Mouse (Mus musculus) liver, embryonic 11.5 days (tissue): ENCODE results near the gene Cabp7. TPM values are rescaled to one million over a fixed set of nuclear protein-coding genes. Genes with fewer than 3 reads are reported as not detected.
A peak's percentile ranks its signal among the peaks of the same experiment; 100 is the strongest.
"Not testable (repeated sequence)": the region's sequence is repeated elsewhere in the genome, so short reads cannot be mapped to it uniquely, and the experiment has no call there.

Source experiments
- ATAC-seq: fragments of 200-750 bp; cut with Nextera tagmentation; replicated peaks from 2 replicates; pipeline ENCODE4 v1.8.0; 2017; ENCODE audit warnings: moderate number of reproducible peaks, mild to moderate bottlenecking, moderate TSS enrichment, moderate library complexity; ENCODE audit not compliant: low FRiP score
- DNase-seq: peaks from one replicate; pipeline ENCODE4 v3.0.0-alpha.2; 2017; ENCODE audit warnings: low spot score
- H3K27ac ChIP-seq: fragments of 300-500 bp; sonication (generic); 2 replicates; pipeline ENCODE4 v1.5.1; 2014; ENCODE audit warnings: mild to moderate bottlenecking, low read depth, low read length, control low read depth
- H3K27me3 ChIP-seq: fragments of 300-500 bp; sonication (generic); replicated peaks from 2 replicates; pipeline ENCODE4 v1.6.1; 2014; ENCODE audit warnings: low read length, mixed read lengths; ENCODE audit not compliant: control insufficient read depth, insufficient read depth
- H3K36me3 ChIP-seq: fragments of 300-500 bp; sonication (generic); 2 replicates; pipeline ENCODE4 v1.6.1; 2014; ENCODE audit warnings: mild to moderate bottlenecking, low read length, moderate library complexity, mixed read lengths; ENCODE audit not compliant: control insufficient read depth, insufficient read depth
- H3K4me1 ChIP-seq: fragments of 300-500 bp; sonication (generic); replicated peaks from 2 replicates; pipeline ENCODE4 v1.6.1; 2014; ENCODE audit warnings: low read length, mixed read lengths; ENCODE audit not compliant: control insufficient read depth, insufficient read depth
- H3K4me2 ChIP-seq: fragments of 300-500 bp; sonication (generic); 2 replicates; pipeline ENCODE4 v1.6.1; 2014; ENCODE audit warnings: mild to moderate bottlenecking, control low read depth, moderate library complexity
- H3K4me3 ChIP-seq: fragments of 300-500 bp; sonication (generic); 2 replicates; pipeline ENCODE4 v1.5.1; 2014; ENCODE audit warnings: low read depth, low read length, control low read depth
- H3K9ac ChIP-seq: fragments of 300-500 bp; sonication (generic); 2 replicates; pipeline ENCODE4 v1.6.1; 2014; ENCODE audit warnings: low read depth, low read length, control low read depth
- H3K9me3 ChIP-seq: fragments of 300-500 bp; sonication (generic); 2 replicates; pipeline ENCODE4 v1.6.1; 2016; ENCODE audit warnings: low read length, inconsistent platforms, mixed read lengths; ENCODE audit not compliant: control insufficient read depth
- WGBS: fragments of 180-500 bp; shearing (Covaris S2); extraction: QIAGEN DNeasy Blood & Tissue Kit; methylation state at CpG from one replicate; pipeline ENCODE4 v1.1.7; 2014; 5-methylcytosine and 5-hydroxymethylcytosine counted together
- polyA plus RNA-seq: library from polyadenylated mRNA; unstranded; fragments of >200 nt; fragmentation: Nextera tagmentation; extraction: Ambion mirVana; gene quantifications from 2 replicates; pipeline ENCODE4 v1.2.1, GENCODE M21; 2014

Gene Cabp7
- polyA plus RNA-seq, 1 experiment from 2014 or later: 0.33 TPM

DNA sequence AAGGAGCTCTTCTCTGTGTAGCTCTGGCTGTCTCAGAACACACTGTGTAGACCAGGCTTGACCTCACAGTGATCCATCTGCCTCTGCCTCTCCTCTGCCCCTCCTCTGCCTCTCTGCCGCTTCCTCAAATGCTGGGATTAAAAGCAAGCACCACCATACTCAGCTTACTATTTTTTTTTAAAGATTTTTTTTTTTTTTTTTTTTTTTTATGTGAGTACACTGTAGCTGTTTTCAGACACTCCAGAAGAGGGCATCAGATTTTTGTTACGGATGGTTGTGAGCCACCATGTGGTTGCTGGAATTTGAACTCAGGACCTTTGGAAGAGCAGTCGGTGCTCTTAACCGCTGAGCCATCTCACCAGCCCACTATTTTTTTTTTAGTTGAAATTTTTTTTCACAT is 36.4 kb downstream of the Cabp7 start:
- not testable (repeated sequence) for H3K4me3 ChIP-seq, H3K4me2 ChIP-seq, H3K36me3 ChIP-seq, H3K27me3 ChIP-seq, H3K9ac ChIP-seq, H3K27ac ChIP-seq, DNase-seq, ATAC-seq, H3K9me3 ChIP-seq
- WGBS: 91% methylated on average over 4 of the region's 4 CpGs
- peaks cover 10% of the 10 kb centered on the region for H3K4me1 ChIP-seq

DNA sequence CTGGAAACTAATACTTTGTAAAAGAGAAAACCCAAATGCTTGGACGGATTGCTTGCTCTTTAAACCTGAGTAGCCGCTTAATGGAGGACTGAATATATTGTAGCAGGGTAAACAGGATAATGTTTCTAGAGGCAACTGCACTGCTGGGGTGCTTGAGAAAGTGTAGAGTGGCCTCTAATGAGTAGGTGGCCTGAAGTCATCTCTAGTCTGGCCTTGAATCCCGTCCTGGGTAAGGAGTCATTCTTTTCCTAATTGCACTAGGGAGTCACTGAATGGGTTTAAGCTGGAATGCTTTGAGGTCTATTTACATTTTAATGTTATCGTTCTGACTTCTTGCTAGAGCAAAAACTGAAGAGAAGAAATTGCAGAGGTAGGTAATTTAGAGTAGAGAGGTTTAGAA is 41.4 kb downstream of the Cabp7 start:
- no peaks in the 10 kb centered on the region for H3K27me3 ChIP-seq
- no peak for ATAC-seq
- H3K9ac ChIP-seq: peak overlapping the region; percentile 81
- peak overlapping the region; percentile 48; the same call in 1 of the 2 replicates for H3K27ac ChIP-seq
- H3K36me3 ChIP-seq: peaks cover 16% of the 10 kb centered on the region
- WGBS: 10% methylated on average over 4 of the region's 4 CpGs
- H3K4me3 ChIP-seq: peak overlapping the region; percentile 92
- no peaks in the 10 kb centered on the region for H3K9me3 ChIP-seq
- H3K4me2 ChIP-seq: peak overlapping the region; percentile 89
- no peak for DNase-seq
- H3K4me1 ChIP-seq: peaks cover 16% of the 10 kb centered on the region

DNA sequence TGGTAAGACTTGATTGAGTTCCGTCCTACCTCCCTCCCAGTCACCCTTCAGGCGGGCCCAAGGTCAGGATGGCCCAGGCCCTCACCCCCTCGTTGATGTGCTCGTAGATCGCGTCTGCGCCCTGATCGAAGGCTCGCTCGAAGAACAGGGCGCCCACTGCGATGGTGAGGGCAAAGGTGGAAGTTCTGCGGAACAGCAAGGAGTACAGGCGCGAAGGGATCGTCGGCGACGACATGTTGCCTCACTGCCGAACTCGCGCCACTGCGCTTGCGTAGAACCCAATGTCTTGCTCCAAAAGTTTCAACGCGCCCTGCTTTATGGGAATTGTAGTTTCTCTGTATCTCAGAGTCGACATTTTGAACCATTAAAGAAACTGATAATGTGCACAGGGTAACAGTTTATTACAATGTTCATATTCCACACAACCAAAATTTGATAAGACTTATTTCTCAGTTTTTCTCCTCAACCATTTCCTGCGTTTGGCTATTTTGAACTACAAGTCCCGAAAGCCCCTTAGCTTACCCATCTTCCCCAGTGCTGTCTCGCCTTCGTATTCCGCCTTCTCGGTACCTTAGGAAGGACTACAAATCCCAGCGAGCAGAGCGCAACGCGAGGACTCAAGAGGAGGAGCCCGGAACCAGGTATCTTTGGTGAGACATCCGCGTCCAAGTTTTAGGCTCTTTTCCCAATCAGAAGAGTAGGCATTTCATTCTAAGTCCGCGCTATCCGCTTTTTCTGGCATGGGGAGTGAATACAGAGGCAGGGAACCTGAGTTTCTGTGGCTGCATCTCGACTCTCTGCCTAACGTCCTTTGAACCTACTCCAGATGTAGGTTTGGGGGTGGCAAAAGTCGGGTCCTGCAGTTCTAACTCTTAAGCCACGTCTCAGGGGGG is 42.3 kb downstream of the Cabp7 start, which contains the start of the genes Uqcr10 and Zmat5:
TSS of gene Uqcr10 (minus strand) at position 271 of the 893 bp plus-strand sequence.
TSS of gene Zmat5 (plus strand) at position 607 of the 893 bp plus-strand sequence.
- under 1% methylated on average over 47 of the region's 47 CpGs for WGBS
- H3K4me3 ChIP-seq: peak within 1 kb of the TSS; percentile 92
- H3K27ac ChIP-seq: peak within 1 kb of the TSS; percentile 68
- no peaks in the 10 kb centered on the region for H3K27me3 ChIP-seq
- H3K9ac ChIP-seq: peak within 1 kb of the TSS; percentile 89
- peak within 1 kb of the TSS; percentile 89 for H3K4me2 ChIP-seq
- H3K9me3 ChIP-seq: no peaks in the 10 kb centered on the region
- H3K36me3 ChIP-seq: peaks cover 16% of the 10 kb centered on the region
- peaks cover 16% of the 10 kb centered on the region for H3K4me1 ChIP-seq
- DNase-seq (peak; percentile 85), ATAC-seq (peak; percentile 98)

DNA sequence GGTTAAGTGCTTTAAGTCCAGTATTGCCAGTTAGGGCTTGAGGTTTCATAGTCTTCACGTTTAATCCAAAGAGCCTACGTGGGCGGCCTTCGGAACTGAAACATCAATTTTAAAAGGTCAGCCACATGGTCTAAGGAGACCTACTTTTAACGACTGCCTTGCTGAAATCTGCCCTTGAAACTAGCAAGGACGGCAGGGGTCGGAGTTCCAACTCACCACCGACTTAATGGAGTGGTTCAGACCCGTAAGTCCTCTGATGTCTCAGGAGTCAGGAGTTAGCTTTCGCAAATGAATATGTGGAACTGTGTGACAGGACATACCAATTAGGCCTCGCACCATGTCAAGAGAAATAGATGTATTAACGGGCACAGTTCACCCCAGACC is 42.9 kb downstream of the Cabp7 start:
- peak; percentile 47 for DNase-seq
- H3K9ac ChIP-seq: peak overlapping the region; percentile 89
- 2% methylated on average over 12 of the region's 12 CpGs for WGBS
- H3K4me3 ChIP-seq: peak overlapping the region; percentile 92
- peak; percentile 12 for ATAC-seq
- peaks cover 16% of the 10 kb centered on the region for H3K36me3 ChIP-seq
- peaks cover 16% of the 10 kb centered on the region for H3K4me1 ChIP-seq
- H3K9me3 ChIP-seq: no peaks in the 10 kb centered on the region
- H3K27ac ChIP-seq: peak overlapping the region; percentile 68; the same call in 1 of the 2 replicates
- peak overlapping the region; percentile 89 for H3K4me2 ChIP-seq
- no peaks in the 10 kb centered on the region for H3K27me3 ChIP-seq

DNA sequence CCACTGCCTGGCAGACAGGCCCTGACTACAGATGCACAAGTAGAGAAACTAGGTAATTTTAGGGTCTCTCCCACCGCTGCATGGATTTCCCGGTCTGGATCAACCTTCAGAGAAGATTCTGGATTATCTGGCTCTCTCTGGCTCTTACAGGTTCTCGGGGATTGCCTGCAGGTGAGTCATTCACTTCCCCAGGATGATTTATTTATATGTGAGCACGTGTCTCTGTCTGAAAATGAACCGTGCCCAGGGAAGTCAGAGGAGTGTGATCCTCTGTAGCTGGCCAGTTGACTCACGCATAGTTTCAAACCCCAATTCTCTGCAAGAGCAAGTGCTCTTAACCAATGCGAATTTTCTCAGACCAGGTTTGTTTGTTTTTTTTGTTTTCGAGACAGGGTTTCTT is 45.9 kb downstream of the Cabp7 start:
- WGBS: 87% methylated on average over 8 of the region's 8 CpGs
- peaks cover 11% of the 10 kb centered on the region for H3K4me1 ChIP-seq
- H3K9ac ChIP-seq: no peak overlapping the region
- H3K27ac ChIP-seq: no peak overlapping the region
- no peaks in the 10 kb centered on the region for H3K9me3 ChIP-seq
- no peak overlapping the region for H3K4me3 ChIP-seq
- DNase-seq: no peak
- no peak overlapping the region for H3K4me2 ChIP-seq
- no peaks in the 10 kb centered on the region for H3K27me3 ChIP-seq
- peaks cover 16% of the 10 kb centered on the region for H3K36me3 ChIP-seq
- no peak for ATAC-seq

DNA sequence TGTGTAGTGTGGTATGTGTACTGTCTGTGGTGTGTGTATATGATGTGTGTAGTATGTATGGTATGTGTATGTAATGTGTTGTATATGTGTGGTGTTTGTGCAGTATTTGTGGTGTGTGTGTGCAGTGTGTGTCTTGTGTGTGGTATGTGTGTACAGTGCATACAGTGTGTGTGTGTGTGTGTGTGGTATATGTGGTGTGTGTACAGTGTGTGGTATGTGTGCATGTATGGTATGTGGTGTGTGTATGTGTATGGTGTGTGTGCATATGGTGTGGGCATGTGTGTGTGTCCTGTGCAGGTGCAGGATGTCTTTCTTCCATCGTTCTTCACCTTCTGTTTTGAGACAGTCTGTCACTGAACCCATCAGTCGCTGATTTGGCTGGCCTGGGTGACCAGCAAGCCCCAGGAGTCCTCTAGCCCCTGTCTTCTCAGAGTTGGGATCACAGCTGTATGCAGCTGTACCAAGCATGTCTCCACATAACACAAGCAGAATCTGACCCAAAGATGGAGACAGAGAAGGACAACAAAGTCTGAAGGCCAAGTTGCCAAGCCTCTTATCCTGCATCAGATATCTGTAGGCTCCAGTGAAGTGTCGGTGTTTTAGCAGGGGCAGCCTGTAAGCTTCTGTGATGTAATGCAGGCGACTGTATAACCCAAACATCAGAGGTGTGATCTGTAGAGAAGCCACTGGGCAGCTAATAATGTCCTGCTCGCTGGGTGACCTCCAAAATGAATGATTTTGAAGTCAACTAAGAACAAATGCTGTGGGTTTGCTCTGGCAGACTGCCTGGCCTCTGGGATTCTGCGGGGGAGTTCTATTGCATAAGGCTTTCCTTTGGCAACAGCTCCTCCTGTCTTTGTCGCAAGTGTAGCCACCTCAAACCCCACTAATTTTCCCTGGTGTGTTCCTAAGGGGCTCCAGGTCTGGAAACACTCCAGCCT is 49.3 kb downstream of the Cabp7 start:
- H3K27ac ChIP-seq: no peak overlapping the region; the same call in 1 of the 2 replicates
- H3K9ac ChIP-seq: no peak overlapping the region
- H3K4me2 ChIP-seq: no peak overlapping the region
- no peak overlapping the region for H3K4me3 ChIP-seq
- H3K36me3 ChIP-seq: peaks cover 13% of the 10 kb centered on the region
- 40% methylated on average over 7 of the region's 7 CpGs for WGBS
- H3K4me1 ChIP-seq: no peaks in the 10 kb centered on the region; the same call in 1 of the 2 replicates
- no peaks in the 10 kb centered on the region for H3K9me3 ChIP-seq
- ATAC-seq: no peak
- DNase-seq: no peak
- no peaks in the 10 kb centered on the region for H3K27me3 ChIP-seq

DNA sequence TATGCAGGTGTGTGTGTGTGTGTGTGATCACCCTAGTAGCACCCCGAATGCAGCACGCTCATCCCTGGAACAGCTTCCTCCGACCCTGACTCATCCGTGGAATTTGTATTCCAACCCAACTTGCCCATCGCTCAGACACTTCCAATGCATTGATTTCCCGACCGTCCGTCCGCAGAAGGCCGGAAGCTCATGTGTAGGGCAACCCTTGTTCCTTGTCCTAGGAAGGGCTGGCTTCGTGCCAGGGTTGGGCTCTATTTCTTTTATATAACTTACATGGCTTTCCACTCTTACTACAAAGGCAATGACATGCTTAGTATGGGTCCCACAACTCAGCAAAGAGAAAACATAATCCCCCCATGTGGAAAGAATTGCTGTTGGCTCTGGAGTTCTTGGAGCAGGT is 54.4 kb downstream of the Cabp7 start:
- no peak for DNase-seq
- H3K4me3 ChIP-seq: no peak overlapping the region
- H3K4me1 ChIP-seq: no peaks in the 10 kb centered on the region
- H3K9ac ChIP-seq: no peak overlapping the region
- no peak overlapping the region for H3K4me2 ChIP-seq
- no peaks in the 10 kb centered on the region for H3K9me3 ChIP-seq
- no peaks in the 10 kb centered on the region for H3K27me3 ChIP-seq
- no peaks in the 10 kb centered on the region for H3K36me3 ChIP-seq
- no peak overlapping the region for H3K27ac ChIP-seq
- no peak for ATAC-seq
- 85% methylated on average over 11 of the region's 11 CpGs for WGBS

DNA sequence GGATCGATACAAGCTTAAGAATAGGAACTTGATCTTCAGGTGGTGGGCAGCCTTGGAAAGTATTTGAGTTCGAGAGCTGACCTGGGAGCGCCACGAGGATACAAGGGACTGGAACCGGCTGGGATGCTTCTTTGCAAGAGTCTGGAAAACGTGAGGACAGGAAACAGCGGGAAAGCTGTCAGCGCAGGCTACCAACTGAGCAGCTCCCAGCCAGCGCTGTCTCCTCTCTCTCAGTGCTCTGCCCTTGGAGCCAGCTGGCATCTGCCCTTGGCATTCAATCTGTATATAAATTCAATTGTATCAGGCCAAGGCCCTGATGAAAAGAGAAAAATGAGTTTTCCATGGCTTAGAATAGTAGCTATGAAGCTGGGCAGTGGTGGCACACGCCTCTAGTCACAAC is 55.4 kb downstream of the Cabp7 start:
- Histone ChIP-seq H3K4me1 (no peaks in the 10 kb centered on the region), H3K27me3 (no peaks in the 10 kb centered on the region), H3K4me3 (no peak overlapping the region), H3K9me3 (no peaks in the 10 kb centered on the region), H3K36me3 (no peaks in the 10 kb centered on the region), H3K27ac (no peak overlapping the region), H3K4me2 (no peak overlapping the region), H3K9ac (no peak overlapping the region)
- 63% methylated on average over 10 of the region's 10 CpGs for WGBS
- DNase-seq (no peak), ATAC-seq (no peak)
